Mouse (Mus musculus): ENCODE results near the gene Phf11c. TPM values are rescaled to one million over a fixed set of nuclear protein-coding genes. Genes with fewer than 3 reads are reported as not detected.
"Not testable (repeated sequence)": the region's sequence is repeated elsewhere in the genome, so short reads cannot be mapped to it uniquely, and the experiment has no call there.

Gene Phf11c
- total RNA-seq (2021): under 1 TPM; 0.36 to 0.37 TPM
- long read RNA-seq, experiment 1: 0 reads
- long read RNA-seq, experiment 2: 0 reads

DNA sequence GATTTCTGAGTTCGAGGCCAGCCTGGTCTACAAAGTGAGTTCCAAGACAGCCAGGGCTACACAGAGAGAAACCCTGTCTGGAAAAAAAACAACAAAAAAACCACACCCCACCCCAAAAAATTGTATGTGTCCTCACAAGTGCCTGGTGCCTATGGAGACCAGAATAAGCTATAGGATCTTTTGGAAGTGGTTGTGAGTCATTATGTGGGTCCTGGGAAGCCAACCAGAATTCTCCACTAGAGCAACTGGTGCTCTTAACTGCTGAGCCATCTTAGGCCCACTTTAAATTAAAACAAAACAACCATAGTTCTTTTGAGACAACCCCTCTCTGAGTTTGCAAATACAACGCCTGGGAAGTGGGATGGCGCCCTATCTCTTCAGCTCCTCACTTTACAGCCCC, at the start of gene Phf11c:
Gene Phf11c (minus strand): TSS at position 101 of the 400 bp plus-strand sequence.
- intact Hi-C loops (cut with DNase I): no loop called here
- DNase-seq: no peak

DNA sequence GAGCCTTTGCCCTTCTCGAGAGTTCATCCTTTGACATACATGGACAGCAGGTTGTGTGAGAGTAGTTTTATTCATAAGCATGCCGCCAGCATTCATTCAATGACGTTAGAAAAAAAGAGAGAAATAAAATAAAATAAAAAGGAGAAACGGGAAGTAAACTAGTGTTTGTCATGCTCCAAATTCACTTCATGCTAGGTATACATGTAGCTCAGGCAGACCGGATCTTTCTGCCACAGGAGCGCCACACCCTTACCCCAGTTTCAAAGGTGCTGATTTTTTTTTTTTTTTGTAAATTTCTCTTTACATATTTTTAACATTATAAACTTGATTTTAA, 46.3 kb upstream of the Phf11c start:
- no peak for DNase-seq
- intact Hi-C loops (cut with DNase I): no loop called here

GRCm38 (mm10) chr14:59440558-59441471, 45.6 kb upstream of the Phf11c start, which contains the start of the genes Setdb2 and Cab39l:
Setdb2 (minus strand) TSS chr14:59440884.
Cab39l (plus strand) TSS chr14:59440972.
- intact Hi-C loops (cut with DNase I): no loop called here
- peak; percentile 89 to 92 for DNase-seq

GRCm38 (mm10) chr14:59440039-59440438, 44.9 kb upstream of the Phf11c start:
- intact Hi-C loops (cut with DNase I): no loop called here
- DNase-seq: no peak

GRCm38 (mm10) chr14:59438505-59438904, 43.3 kb upstream of the Phf11c start:
- intact Hi-C loops (cut with DNase I): no loop called here
- DNase-seq: no peak

DNA sequence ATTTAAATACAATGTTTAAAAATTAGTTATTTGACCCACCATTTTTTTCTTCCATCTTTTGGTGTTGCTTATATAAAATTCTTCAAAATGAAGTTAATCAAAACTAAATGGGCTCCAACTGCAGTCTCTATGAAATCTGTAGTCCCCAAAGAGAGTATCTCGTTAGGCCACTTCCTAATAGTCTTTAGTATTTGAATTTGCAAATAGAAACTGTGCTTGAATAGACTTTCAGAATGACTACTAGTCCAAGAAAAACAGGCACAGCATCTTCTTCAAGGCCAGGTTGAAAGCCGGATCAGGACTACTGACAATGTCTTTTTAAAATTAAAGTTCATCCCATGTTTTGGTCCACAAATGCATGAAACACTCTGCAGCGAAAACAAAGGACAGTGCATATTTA, 42.2 kb upstream of the Phf11c start:
- DNase-seq: no peak
- intact Hi-C loops (cut with DNase I): no loop called here

- DNase-seq: no peak
- intact Hi-C loops (cut with DNase I): no loop called here
These were observed 40.0 kb upstream of the Phf11c start for GRCm38 (mm10) chr14:59435206-59435605.

GRCm38 (mm10) chr14:59433902-59434301, 38.7 kb upstream of the Phf11c start:
- no peak for DNase-seq
- intact Hi-C loops (cut with DNase I): no loop called here

DNA sequence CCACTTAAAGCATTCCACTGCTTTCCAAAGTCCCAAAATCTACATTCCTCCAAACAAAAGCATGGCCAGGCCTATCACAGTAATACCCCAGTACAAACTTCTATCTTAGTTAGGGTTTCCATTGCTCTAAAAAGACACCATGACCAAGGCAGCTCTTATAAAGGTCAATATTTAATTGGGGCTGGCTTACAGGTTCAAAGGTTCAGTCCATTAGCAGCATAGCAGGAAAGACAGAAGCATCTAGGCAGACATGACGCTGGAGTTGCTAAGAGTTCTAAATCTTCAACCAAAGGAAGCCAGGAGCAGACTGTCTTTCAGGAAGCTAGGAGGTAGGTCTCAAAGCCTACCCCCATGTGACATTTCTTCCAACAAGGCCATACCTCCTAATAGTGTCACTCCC, 35.4 kb upstream of the Phf11c start:
- DNase-seq: no peak
- intact Hi-C loops (cut with DNase I): no loop called here

- DNase-seq: no peak
- intact Hi-C loops (cut with DNase I): no loop called here
These were observed 27.9 kb upstream of the Phf11c start for GRCm38 (mm10) chr14:59422912-59423663.

DNA sequence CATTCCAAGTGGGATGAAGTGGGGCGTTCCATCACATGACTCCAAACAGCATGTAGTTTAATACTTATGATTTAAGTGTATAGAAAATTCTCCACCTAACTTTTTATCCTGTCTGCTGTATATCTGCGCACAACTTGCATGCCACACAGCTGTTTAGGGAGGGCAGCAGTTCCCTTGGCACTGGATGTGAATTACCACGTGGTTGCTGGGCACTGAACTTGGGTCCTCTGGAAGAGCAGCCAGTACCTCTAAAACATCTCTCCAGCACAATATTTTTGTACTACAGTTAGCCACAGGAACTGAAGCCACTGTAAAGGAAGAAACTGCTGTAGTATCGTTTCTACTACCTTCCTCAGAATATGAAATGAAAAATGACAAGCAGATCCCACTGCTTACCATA, 23.0 kb upstream of the Phf11c start:
- intact Hi-C loops (cut with DNase I): no loop called here
- DNase-seq: no peak

DNA sequence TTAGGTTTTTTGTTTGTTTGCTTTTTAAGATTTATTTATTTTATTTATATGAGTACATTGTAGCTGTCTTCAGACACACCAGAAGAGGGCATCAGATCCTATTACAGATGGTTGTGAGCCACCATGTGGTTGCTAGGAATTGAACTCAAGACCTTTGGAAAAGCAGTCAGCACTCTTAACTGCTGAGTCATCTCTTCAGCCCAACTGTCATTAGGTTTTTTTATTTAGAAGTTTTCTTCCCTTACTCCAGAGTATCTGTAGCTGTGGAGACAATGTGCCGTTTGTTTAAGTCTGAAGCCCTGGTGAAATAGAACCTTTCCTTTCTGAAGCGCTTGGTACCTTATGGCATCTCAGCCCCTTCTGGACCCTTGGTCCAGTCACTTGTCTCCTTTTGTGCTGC, 19.8 kb upstream of the Phf11c start:
- intact Hi-C loops (cut with DNase I); DNase-seq: not testable (repeated sequence)

- no peak for DNase-seq
- intact Hi-C loops (cut with DNase I): no loop called here
These were observed 1.8 kb upstream of the Phf11c start for GRCm38 (mm10) chr14:59396999-59397398.

DNA sequence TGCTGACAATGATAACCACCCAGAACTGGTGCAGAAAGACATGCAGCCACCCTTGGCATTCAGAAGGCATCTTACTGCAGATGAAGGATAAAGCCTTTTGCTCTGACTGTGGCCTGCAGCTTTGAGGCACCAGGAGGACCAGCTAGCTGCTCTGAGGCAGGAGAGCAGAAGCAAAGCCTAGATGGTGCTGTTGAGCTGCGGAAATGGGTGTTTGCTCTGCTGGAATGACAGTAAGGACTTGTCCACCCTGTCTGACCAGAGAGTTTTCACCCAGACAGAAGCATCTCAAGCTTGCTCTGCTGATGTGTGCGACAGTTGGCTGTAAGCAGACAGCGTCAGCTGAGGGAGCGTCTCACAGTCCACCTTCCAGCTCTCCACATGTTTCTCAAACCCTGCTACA, 5.0 kb downstream of the Phf11c start:
- intact Hi-C loops (cut with DNase I); DNase-seq: not testable (repeated sequence)

DNA sequence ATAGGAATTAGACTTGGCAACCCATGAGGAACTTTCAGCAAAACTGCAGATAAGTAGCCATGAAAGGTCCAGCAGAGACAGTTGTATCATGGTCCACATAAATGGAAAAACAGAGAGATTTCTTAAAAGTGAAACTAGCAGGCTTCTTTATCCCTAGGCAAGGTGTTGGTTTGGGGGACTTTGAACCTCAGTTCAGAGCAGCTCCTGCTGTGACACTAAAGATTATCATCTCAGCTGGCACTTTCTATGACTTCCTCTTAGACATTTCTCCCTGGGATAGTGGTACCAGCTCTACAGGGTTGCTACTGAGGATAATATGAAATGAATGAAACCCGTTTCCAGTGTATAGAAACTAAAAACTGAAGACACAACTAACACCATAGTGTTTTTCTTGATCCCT, 5.6 kb downstream of the Phf11c start:
- no peak for DNase-seq
- intact Hi-C loops (cut with DNase I): loop anchor here (5.0 kb wide), 1 partner anchor 168 kb away; no protein-coding TSS in a partner anchor

- intact Hi-C loops (cut with DNase I): no loop called here
- no peak for DNase-seq
These were observed 24.7 kb downstream of the Phf11c start for GRCm38 (mm10) chr14:59370348-59371068.

DNA sequence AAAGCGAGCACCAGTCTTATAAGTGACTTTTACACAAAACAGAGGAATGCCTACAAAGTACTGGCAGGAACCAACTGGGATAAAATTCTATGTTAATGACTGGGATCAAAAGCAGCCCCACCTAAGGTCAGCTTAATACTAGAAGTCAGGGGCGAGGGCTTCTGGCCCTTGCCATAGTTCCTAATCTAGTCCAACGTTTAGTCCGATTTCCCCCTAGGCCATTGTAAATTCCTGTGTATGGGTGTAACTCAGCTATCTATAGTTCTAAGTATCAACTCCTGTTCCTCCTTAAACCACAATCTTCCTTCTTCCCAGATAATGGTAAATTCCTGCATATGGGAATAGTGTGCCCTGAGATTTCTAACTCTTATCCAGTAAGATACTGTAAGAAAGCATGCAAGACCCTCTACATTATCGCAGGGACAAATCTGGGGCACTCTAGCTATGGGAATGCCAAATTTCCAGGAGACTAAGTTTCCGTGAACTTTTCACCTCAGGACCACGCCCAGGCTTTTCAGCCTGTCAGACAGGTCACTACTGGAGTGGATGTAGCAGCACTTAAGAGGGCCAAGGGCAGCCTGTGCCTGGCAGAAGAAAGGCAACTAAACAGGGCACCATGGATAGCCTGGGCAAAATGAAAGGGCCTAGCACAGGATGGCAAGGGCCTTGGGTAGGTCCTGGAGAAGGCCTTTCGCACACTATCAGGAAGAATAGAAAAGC, 28.6 kb downstream of the Phf11c start:
- no peak for DNase-seq
- intact Hi-C loops (cut with DNase I): no loop called here

- DNase-seq: peak in 1 of 2 experiments; percentile 39
- intact Hi-C loops (cut with DNase I): no loop called here
These were observed 29.9 kb downstream of the Phf11c start, which contains the start of gene Phf11d for GRCm38 (mm10) chr14:59365244-59365644. Phf11d (minus strand) TSS chr14:59365470.

DNA sequence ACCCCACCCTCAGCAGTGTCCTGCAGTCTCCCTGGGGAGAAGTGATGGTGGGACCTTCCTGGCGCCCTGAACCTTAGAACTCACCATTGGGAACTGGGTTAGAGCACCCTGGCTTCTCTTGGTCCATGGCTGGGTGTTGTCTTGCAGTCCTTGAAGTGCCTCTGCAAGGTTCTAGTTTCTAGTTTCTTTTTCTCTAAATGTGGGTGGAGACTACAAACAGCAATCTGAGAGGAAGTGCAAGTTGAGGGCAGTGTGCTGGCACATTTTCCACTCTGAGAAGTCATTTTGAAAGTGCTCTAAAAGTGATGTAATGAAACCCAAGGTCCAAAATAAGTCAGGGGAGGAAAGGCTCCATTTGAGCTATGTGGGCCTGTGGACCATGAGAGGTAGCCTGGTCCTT, 54.0 kb downstream of the Phf11c start, which contains the start of gene Phf11b:
Gene Phf11b (minus strand): TSS at position 163 of the 400 bp plus-strand sequence.
- DNase-seq; intact Hi-C loops (cut with DNase I): not testable (repeated sequence)

DNA sequence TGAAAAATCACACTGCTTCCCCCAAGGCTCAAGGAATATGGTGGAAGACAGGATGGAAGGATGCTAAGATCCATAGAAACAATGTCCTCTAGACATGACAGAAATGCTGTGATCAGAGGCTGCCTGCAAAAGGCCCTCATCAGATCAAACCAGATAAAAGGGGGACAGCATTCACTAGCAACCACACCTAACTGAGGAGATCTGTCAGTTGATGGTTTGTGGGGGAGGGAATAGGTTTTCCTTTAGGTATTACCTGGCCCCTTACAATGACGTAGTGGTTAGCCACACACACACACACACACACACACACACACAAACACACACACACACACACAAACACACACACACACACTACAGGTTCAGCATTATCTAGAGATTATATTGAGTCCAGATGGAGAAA, 55.6 kb downstream of the Phf11c start:
- intact Hi-C loops (cut with DNase I): no loop called here
- DNase-seq: no peak

Data from gastrocnemius, postnatal 36 days (tissue).